Mouse (Mus musculus) frontal cortex, adult (tissue): Measurements from ENCODE around the gene Tbc1d12.

Experiments used
- ATAC-seq: cut with Nextera tagmentation; 2 replicates; pipeline ENCODE4 v1.9.2; 2017; ENCODE audit warnings: mild to moderate bottlenecking, moderate library complexity, mixed read lengths; ENCODE audit not compliant: low TSS enrichment

The Tbc1d12 gene

DNA sequence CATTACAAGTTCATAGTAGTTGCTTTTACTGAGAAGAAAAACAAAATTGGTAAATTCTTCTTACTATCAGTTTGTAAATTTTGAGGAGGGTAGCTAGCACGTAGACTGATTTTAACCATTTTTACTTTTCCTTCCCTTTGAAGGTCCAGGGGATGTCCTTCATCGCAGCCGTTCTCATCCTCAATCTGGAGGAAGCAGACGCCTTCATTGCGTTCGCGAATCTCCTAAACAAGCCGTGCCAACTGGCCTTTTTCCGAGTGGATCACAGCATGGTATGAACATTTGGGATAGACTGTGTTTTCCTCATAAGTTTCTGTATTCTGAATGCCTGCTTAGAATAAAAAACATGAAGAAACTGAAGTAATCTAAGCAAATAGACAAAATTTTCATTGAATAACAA, 77.4 kb downstream of the Tbc1d12 start:
- no peak for ATAC-seq

- no peak for ATAC-seq
Observed at GRCm38 (mm10) chr19:38914926-38915325, 78.5 kb downstream of the Tbc1d12 start.

DNA sequence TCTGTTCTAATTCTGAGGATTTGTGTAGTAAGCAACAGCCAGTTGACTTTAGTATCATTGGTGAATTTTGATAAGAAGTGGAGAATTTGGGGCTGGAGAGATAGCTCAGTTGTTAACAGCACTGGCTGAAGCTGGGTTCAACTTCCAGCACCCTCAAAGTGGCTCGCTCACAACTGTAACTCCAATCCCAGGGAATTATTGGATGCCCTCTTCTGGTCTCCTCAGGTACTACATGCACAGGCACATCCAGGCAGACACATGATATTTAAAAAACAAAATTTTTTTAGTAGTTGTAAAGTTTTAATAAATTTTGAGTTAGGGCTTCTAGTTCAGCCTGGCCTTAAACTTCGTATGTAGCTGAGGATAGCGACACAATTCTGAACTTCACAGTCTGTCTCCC, 79.3 kb downstream of the Tbc1d12 start:
- peak; percentile 64; the same call in 1 of the 2 replicates for ATAC-seq

- no peak for ATAC-seq
Observed at GRCm38 (mm10) chr19:38928481-38929158, 92.2 kb downstream of the Tbc1d12 start.

DNA sequence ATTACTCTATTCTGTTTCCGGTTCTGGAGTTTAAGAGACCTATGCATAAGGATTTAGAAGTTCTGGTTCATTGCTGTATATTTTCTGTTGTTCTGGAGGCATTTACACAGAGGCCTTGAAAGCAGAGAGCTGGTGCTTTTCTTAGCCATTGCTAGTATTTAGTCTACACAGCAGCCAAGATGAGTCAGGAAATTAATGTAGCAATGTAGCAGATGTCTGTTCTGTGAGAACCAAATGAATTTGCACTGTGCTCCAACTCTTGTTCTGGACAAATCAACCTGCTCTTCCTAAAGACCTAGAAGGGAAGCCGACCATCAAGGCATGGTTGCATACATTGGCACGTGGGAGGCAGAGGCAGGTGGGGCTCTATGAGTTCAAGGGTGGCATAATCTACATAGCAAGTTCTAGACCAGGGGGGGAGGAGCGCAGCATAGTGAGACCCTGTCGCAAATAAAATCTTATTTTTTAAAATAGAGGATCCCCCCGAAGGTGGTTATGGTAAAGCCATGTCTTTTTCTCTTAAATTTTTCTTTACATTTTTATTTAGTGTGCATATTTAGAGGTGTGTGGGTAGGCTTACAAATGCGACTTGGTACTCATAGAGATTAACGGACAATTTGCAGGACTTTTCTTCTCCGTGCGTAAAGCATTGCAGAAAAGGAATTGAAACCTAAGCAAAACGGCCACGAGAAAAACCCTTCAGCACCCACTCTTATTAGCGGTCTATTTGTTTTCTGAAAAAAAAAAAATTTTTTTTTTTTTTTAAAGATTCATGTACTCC, 93.3 kb downstream of the Tbc1d12 start:
- peak; percentile 85 for ATAC-seq

DNA sequence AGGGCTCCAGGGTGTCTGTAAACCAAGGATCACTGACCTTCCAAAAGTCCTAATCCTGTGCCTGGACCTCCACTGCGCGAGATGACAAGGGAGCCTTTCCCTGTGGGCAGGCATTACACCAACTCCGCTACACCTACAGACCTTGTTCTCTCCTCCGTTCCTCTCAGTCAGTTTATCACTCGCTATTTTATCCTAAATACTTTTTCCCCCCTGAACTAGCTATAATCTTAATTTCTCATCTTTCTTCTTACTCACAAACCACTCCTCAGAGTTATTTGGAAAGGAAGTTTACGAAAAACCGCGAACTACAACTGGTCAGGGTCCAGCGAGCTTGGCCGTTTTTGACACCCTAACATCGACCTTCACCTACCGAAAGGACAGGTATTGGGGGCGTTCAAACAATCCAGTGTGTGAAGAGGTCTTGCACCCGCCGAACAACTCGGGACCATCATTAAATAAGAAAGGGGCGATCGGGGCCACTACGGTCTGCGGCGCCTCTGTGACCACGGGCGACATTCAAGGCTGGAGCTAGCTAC, 93.9 kb downstream of the Tbc1d12 start:
- ATAC-seq = peak; percentile 17; the same call in 1 of the 2 replicates

- ATAC-seq = peak; percentile 89
Observed at GRCm38 (mm10) chr19:38930788-38931565, 94.6 kb downstream of the Tbc1d12 start, which contains the start of gene Hells. TSS of gene Hells (plus strand) at chr19:38930915.

DNA sequence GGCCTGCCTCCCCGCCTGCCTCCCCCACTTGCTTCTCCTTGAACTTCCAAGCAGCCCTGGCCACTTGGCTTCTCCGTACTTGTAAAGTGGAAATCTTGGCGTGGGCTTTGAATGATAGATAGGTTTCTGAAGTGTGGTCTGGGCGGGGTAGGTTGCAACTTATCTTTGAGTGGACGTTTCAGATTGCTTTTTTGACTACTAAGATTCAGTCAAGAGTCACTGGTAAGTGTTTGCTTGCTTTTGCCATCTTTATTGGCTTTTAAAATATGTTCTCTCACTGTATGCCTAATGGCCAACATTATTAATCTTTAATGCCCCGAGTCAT, 95.1 kb downstream of the Tbc1d12 start:
- no peak for ATAC-seq

GRCm38 (mm10) chr19:38944590-38945307, 108.4 kb downstream of the Tbc1d12 start:
- no peak for ATAC-seq
